Comparison of ENCODE assay signal across 18 mouse cellular contexts in genomic region chr9:114515364-114515763, GRCm38 (mm10). TPM values are rescaled to one million over a fixed set of nuclear protein-coding genes. Genes with fewer than 3 reads are reported as not detected.
DNase-seq lines count a peak whose midpoint lies in the region; ATAC-seq and TF ChIP-seq lines count a peak whose summit lies in the region.
"Had no signal": no experiment of that assay in that cellular context is flagged by ENCODE, and none has a peak within 500 bp of the region (broad histone marks: within the 10 kb centered on the region; RNA-seq: fewer than 3 reads in every experiment).

C130032M10Rik (plus strand) TSS chr9:114515697.

- H3K4me1 ChIP-seq in heart, postnatal 0 days (ENCODE audit: control insufficient read depth, insufficient read depth), result peaks cover 11% of the 10 kb centered on the region
- peaks cover 98% of the 10 kb centered on the region for H3K4me1 ChIP-seq in E14TG2a.4 (replicated peaks; ENCODE audit: low read depth, low read length)
- peaks cover 12% of the 10 kb centered on the region for H3K4me1 ChIP-seq in embryonic facial prominence, embryonic 13.5 days
- H3K4me1 ChIP-seq: megakaryocyte, embryonic 14.5 days had no signal

- TF ChIP-seq CTCF in heart, postnatal 0 days (IDR thresholded peaks at IDR 0.05; ENCODE audit: low read depth), result no peak
- no peak for TF ChIP-seq CTCF in E14TG2a.4 (conservative IDR thresholded peaks at IDR 0.05; ENCODE audit: low read length)

- H3K9ac ChIP-seq in heart, postnatal 0 days (replicated peaks; ENCODE audit: low read depth, low read length), result no peak within 1 kb of the TSS; the same call in 1 of the 2 replicates
- H3K9ac ChIP-seq in embryonic facial prominence, embryonic 13.5 days, result no peak within 1 kb of the TSS

- ATAC-seq in heart, postnatal 0 days (ENCODE audit: insufficient read depth, low read depth), result no peak; the same call in 1 of the 2 replicates
- ATAC-seq in embryonic facial prominence, embryonic 13.5 days (ENCODE audit: insufficient number of reproducible peaks, insufficient read depth, low FRiP score, low TSS enrichment, low read depth), result no peak
- ATAC-seq: inflammation-experienced regulatory T-cells, adult 6 months had no signal

- peak; percentile 23 for DNase-seq in adrenal gland, postnatal 14 days
- no peak for DNase-seq in adrenal gland, postnatal 25 days
- DNase-seq in heart, postnatal 0 days (ENCODE audit: low spot score), result peak; percentile 27
- no peak for DNase-seq in heart, adult 8-10 months (ENCODE audit: low spot score)
- no peak for DNase-seq in embryo, embryonic 10 days (ENCODE audit: low spot score)
- no peak for DNase-seq in urinary bladder, postnatal 4 days (ENCODE audit: low spot score in 2 of 2)
- DNase-seq: kidney, postnatal 14 days; layer of hippocampus, postnatal 36 days had no signal

- peaks cover 17% of the 10 kb centered on the region for H3K9me3 ChIP-seq in heart, postnatal 0 days (replicated peaks; ENCODE audit: control insufficient read depth, low read length)
- H3K9me3 ChIP-seq in E14TG2a.4 (ENCODE audit: low read length), result no peaks in the 10 kb centered on the region
- H3K9me3 ChIP-seq in embryonic facial prominence, embryonic 13.5 days, result peaks cover 15% of the 10 kb centered on the region

- peak within 1 kb of the TSS; percentile 5; the same call in 1 of the 2 replicates for H3K4me3 ChIP-seq in heart, postnatal 0 days (ENCODE audit: low read depth, low read length)
- H3K4me3 ChIP-seq in E14TG2a.4 (replicated peaks; ENCODE audit: low read length), result peak within 1 kb of the TSS; percentile 67
- no peak within 1 kb of the TSS for H3K4me3 ChIP-seq in embryonic facial prominence, embryonic 13.5 days
- H3K4me3 ChIP-seq: megakaryocyte, embryonic 14.5 days had no signal

- H3K4me2 ChIP-seq in heart, postnatal 0 days (ENCODE audit: low read depth, low read length), result peak within 1 kb of the TSS; percentile 39
- H3K4me2 ChIP-seq in embryonic facial prominence, embryonic 13.5 days, result peak within 1 kb of the TSS; percentile 7; the same call in 1 of the 2 replicates
- H3K4me2 ChIP-seq: liver, embryonic 11.5 days had no signal

- 17% methylated on average over 11 of the region's 11 CpGs for WGBS in heart, postnatal 0 days
- 55% methylated on average over 11 of the region's 11 CpGs for WGBS in embryonic facial prominence, embryonic 13.5 days

- H3K36me3 ChIP-seq in heart, postnatal 0 days (replicated peaks; ENCODE audit: control insufficient read depth, insufficient read depth, low read length), result no peaks in the 10 kb centered on the region
- peaks cover 95% of the 10 kb centered on the region for H3K36me3 ChIP-seq in E14TG2a.4 (ENCODE audit: insufficient read depth, low read length)
- peaks cover 20% of the 10 kb centered on the region for H3K36me3 ChIP-seq in embryonic facial prominence, embryonic 13.5 days

- TF ChIP-seq EP300 in heart, postnatal 0 days (IDR thresholded peaks at IDR 0.05; ENCODE audit: low read depth), result no peak

- H3K27ac ChIP-seq in heart, postnatal 0 days (ENCODE audit: low read depth), result no peak within 1 kb of the TSS
- H3K27ac ChIP-seq in embryonic facial prominence, embryonic 13.5 days, result peak within 1 kb of the TSS; percentile 78

- H3K27me3 ChIP-seq in heart, postnatal 0 days (ENCODE audit: control insufficient read depth, insufficient read depth, low read length), result no peaks in the 10 kb centered on the region
- H3K27me3 ChIP-seq in E14TG2a.4 (ENCODE audit: insufficient read depth, low read length), result no peaks in the 10 kb centered on the region
- H3K27me3 ChIP-seq in embryonic facial prominence, embryonic 13.5 days, result no peaks in the 10 kb centered on the region

RNA-seq across cellular contexts. Expression of gene C130032M10Rik, which starts in this region (rescaled TPM):
- total RNA-seq in adrenal gland, postnatal 14 days (2021), result not detected in 2 replicates
- not detected in 2 replicates for total RNA-seq in adrenal gland, postnatal 25 days (2021)
- total RNA-seq in heart, postnatal 0 days (2014; rRNA removed; ENCODE audit: low replicate concordance), result 5.7 TPM in 1 of 2 replicates, not detected in the other
- polyA plus RNA-seq in heart, postnatal 0 days (2015; fragmentation: Nextera tagmentation; extraction: Ambion mirVana), result 0.22 and 0.44 TPM in 2 replicates
- not detected for total RNA-seq in heart, adult 8-10 months (2022)
- 0.59 and 0.60 TPM in 2 replicates for polyA plus RNA-seq in embryonic facial prominence, embryonic 13.5 days (2015; fragmentation: Nextera tagmentation; extraction: Ambion mirVana)
- total RNA-seq: common myeloid progenitor, adult 5-6 weeks; granulocyte monocyte progenitor cell, adult 5-6 weeks; layer of hippocampus, postnatal 36 days; MEL; neutrophil, adult 5-6 weeks had no signal
- polyA plus RNA-seq: inflammation-experienced regulatory T-cells, adult 6 months; liver, embryonic 11.5 days; thymus, postnatal 0 days had no signal

Comparison
In these comparisons a context has a peak if more than half of its experiments do, and no peak if none do; other contexts are left out.
1. Peak in DNase-seq in adrenal gland, postnatal 14 days; RNA of the gene not detected or under 1 TPM.